Mouse (Mus musculus): ENCODE results near the gene Mrvi1. TPM values are rescaled to one million over a fixed set of nuclear protein-coding genes. Genes with fewer than 3 reads are reported as not detected.
A peak's percentile ranks its signal among the peaks of the same experiment; 100 is the strongest.

The Mrvi1 gene
- polyA plus RNA-seq, 1 experiment = 1.2 TPM

DNA sequence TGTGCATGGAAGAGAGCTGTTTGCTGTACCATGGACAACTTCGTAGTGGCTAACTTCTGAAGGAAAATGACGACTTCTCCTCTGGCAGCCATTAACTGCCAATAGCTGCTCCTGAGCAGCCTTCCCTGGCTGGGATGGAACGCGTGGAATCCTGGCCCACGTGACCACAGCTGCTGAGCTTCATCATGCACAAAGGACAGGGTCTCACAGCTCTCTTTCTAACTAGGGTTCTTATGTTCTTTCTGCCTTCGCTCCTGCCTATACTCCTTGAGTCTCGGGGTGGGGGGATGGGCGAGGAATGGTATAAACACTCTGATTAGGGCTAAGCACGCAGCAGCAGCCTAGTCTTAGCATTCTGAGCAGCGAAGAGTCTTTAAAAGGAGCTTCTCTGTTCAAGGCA lies 117.2 kb downstream of the Mrvi1 start:
- Histone ChIP-seq H3ac (ENCODE audit: control insufficient read depth, insufficient read length) (no peak overlapping the region), H3K4me3 (no peak overlapping the region), H3K4me2 (ENCODE audit: low read depth) (peak overlapping the region; percentile 21), H3K79me2 (ENCODE audit: control insufficient read depth, insufficient read depth) (no peaks in the 10 kb centered on the region), H3K27me3 (ENCODE audit: control insufficient read depth, insufficient read depth, insufficient read length) (no peaks in the 10 kb centered on the region), H3K36me3 (ENCODE audit: control insufficient read depth, insufficient read depth) (no peaks in the 10 kb centered on the region)
- TF ChIP-seq MYOD1 (IDR thresholded peaks at IDR 0.05; ENCODE audit: control insufficient read depth in 1 of 3, insufficient read length in 2 of 3, low read depth in 2 of 3) = peak; percentile 9 to 88 (median 87)
- peak; percentile 82 for TF ChIP-seq USF1 (IDR thresholded peaks at IDR 0.05; ENCODE audit: low read depth)
- no peak for TF ChIP-seq POLR2A (IDR thresholded peaks at IDR 0.05; ENCODE audit: insufficient read length, low read depth)
- TF ChIP-seq SRF (IDR thresholded peaks at IDR 0.05; ENCODE audit: control insufficient read depth, insufficient read length, low read depth) = no peak
- no peak for TF ChIP-seq POLR2AphosphoS2 (IDR thresholded peaks at IDR 0.05; ENCODE audit: insufficient read length, low read depth)

DNA sequence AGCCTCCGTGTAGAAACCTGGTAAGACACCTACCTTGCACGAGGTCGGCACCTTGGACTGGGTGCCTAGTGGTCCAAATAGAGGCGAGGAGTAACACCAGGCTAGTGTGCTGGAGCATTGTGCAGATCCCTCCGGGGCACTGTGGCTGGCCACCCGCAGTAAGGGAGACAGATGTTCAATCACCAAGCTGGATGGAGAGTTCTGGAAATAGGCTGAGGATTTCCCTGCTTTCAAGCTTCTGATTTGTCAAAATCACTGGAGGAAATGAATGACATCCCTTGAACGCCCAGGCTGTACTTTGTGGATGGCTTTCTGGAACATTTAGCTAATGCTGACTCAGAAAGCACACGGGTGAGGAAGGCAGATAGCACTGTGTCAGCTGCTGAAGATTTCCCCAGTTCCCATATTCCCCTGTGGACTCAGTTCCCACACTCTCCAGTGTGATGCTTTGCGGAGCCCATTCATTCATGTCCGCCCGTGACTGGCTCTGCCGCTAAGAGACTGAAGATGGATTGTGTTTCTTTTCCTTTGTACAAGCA lies 119.4 kb downstream of the Mrvi1 start, which contains the start of gene Lyve1:
TSS of gene Lyve1 (minus strand) at position 489 of the 539 bp plus-strand sequence.
- no peak for TF ChIP-seq MAX (IDR thresholded peaks at IDR 0.05; ENCODE audit: low read depth)
- TF ChIP-seq TCF3 (IDR thresholded peaks at IDR 0.05; ENCODE audit: insufficient read length, low read depth) = no peak
- TF ChIP-seq CEBPB (IDR thresholded peaks at IDR 0.05; ENCODE audit: insufficient read depth, poor library complexity, severe bottlenecking) = no peak
- no peak for TF ChIP-seq USF1 (IDR thresholded peaks at IDR 0.05; ENCODE audit: low read depth)
- TF ChIP-seq POLR2A (IDR thresholded peaks at IDR 0.05; ENCODE audit: insufficient read length, low read depth) = no peak
- no peak for TF ChIP-seq REST (IDR thresholded peaks at IDR 0.05; ENCODE audit: insufficient read depth, insufficient read length)
- no peak for TF ChIP-seq POLR2AphosphoS2 (IDR thresholded peaks at IDR 0.05; ENCODE audit: insufficient read length, low read depth)
- TF ChIP-seq MYOG (IDR thresholded peaks at IDR 0.05; ENCODE audit: control insufficient read depth in 1 of 3, insufficient read depth in 1 of 3, insufficient read length in 2 of 3, low read depth in 2 of 3) = no peak
- TF ChIP-seq MYOD1 (IDR thresholded peaks at IDR 0.05; ENCODE audit: control insufficient read depth in 1 of 3, insufficient read length in 2 of 3, low read depth in 2 of 3) = no peak
- TF ChIP-seq TCF12 (IDR thresholded peaks at IDR 0.05; ENCODE audit: insufficient read depth, poor library complexity, severe bottlenecking) = no peak
- TF ChIP-seq SRF (IDR thresholded peaks at IDR 0.05; ENCODE audit: control insufficient read depth, insufficient read length, low read depth) = no peak
- no peak for TF ChIP-seq E2F4 (IDR thresholded peaks at IDR 0.05; ENCODE audit: insufficient read depth)
- H3K4me3 ChIP-seq = no peak within 1 kb of the TSS
- H3ac ChIP-seq (ENCODE audit: control insufficient read depth, insufficient read length) = no peak within 1 kb of the TSS

DNA sequence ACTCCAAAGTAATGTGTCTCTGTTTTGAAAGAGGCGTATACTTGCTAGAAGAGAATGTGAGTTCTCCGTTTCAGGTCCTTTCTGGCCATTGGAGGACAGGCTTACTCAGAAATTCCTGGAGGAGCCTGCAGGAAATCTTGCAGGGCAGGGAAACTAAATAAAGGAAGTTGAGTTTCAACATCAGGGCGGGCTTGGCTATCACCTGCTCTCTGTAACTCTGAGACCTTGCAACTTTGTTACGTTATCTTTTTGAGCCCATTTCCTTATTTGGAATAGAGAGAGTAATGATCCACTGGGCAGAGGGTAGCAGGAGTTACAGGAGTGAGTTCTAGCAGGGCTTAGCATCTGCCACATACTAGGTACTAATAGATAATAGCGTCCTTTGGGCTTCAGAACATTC lies 122.1 kb downstream of the Mrvi1 start:
- H3K79me2 ChIP-seq (ENCODE audit: control insufficient read depth, insufficient read depth) = no peaks in the 10 kb centered on the region
- no peak overlapping the region for H3K4me3 ChIP-seq
- H3K27me3 ChIP-seq (ENCODE audit: control insufficient read depth, insufficient read depth, insufficient read length) = no peaks in the 10 kb centered on the region
- no peak overlapping the region for H3K4me2 ChIP-seq (ENCODE audit: low read depth)
- H3K36me3 ChIP-seq (ENCODE audit: control insufficient read depth, insufficient read depth) = no peaks in the 10 kb centered on the region
- TF ChIP-seq MYOG (IDR thresholded peaks at IDR 0.05; ENCODE audit: control insufficient read depth in 1 of 3, insufficient read depth in 1 of 3, insufficient read length in 2 of 3, low read depth in 2 of 3) (no peak), USF1 (IDR thresholded peaks at IDR 0.05; ENCODE audit: low read depth) (no peak), POLR2AphosphoS2 (IDR thresholded peaks at IDR 0.05; ENCODE audit: insufficient read length, low read depth) (no peak), TCF12 (IDR thresholded peaks at IDR 0.05; ENCODE audit: insufficient read depth, poor library complexity, severe bottlenecking) (no peak), MAX (IDR thresholded peaks at IDR 0.05; ENCODE audit: low read depth) (no peak), TCF3 (IDR thresholded peaks at IDR 0.05; ENCODE audit: insufficient read length, low read depth) (no peak), CEBPB (IDR thresholded peaks at IDR 0.05; ENCODE audit: insufficient read depth, poor library complexity, severe bottlenecking) (no peak), POLR2A (IDR thresholded peaks at IDR 0.05; ENCODE audit: insufficient read length, low read depth) (no peak), REST (IDR thresholded peaks at IDR 0.05; ENCODE audit: insufficient read depth, insufficient read length) (no peak), E2F4 (IDR thresholded peaks at IDR 0.05; ENCODE audit: insufficient read depth) (no peak), MYOD1 (IDR thresholded peaks at IDR 0.05; ENCODE audit: control insufficient read depth in 1 of 3, insufficient read length in 2 of 3, low read depth in 2 of 3) (no peak), SRF (IDR thresholded peaks at IDR 0.05; ENCODE audit: control insufficient read depth, insufficient read length, low read depth) (no peak)
- no peak overlapping the region for H3ac ChIP-seq (ENCODE audit: control insufficient read depth, insufficient read length)

More for the DNA sequence above, 119.4 kb downstream of the Mrvi1 start, which contains the start of gene Lyve1:
- Histone ChIP-seq H3K36me3 (ENCODE audit: control insufficient read depth, insufficient read depth) (no peaks in the 10 kb centered on the region), H3K27me3 (ENCODE audit: control insufficient read depth, insufficient read depth, insufficient read length) (no peaks in the 10 kb centered on the region), H3K79me2 (ENCODE audit: control insufficient read depth, insufficient read depth) (no peaks in the 10 kb centered on the region), H3K4me2 (ENCODE audit: low read depth) (no peak within 1 kb of the TSS)

DNA sequence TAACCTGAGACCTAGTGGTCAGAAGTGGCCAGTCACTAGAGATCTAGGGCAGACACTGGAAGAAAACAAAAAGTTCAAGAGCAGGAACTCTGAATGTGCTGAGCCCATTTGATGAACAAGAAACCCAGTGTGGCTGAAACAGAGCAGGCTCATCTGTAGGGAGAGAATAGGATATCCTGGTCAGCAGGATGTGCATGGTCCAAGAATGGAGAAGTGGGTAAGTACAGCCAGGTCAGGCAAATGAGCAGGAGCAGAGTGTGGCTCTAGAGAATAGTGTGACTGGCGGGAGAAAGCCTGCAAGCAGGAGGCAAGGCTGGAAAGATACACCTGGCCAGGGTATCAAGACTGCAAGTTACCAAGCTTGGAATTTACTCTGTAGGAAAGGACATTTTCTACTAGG lies 126.7 kb downstream of the Mrvi1 start:
- TF ChIP-seq POLR2AphosphoS2 (IDR thresholded peaks at IDR 0.05; ENCODE audit: insufficient read length, low read depth) (no peak), MAX (IDR thresholded peaks at IDR 0.05; ENCODE audit: low read depth) (no peak)
- H3K4me3 ChIP-seq = no peak overlapping the region
- no peaks in the 10 kb centered on the region for H3K36me3 ChIP-seq (ENCODE audit: control insufficient read depth, insufficient read depth)
- H3K4me2 ChIP-seq (ENCODE audit: low read depth) = no peak overlapping the region
- H3K79me2 ChIP-seq (ENCODE audit: control insufficient read depth, insufficient read depth) = no peaks in the 10 kb centered on the region
- no peak overlapping the region for H3ac ChIP-seq (ENCODE audit: control insufficient read depth, insufficient read length)
- no peaks in the 10 kb centered on the region for H3K27me3 ChIP-seq (ENCODE audit: control insufficient read depth, insufficient read depth, insufficient read length)

DNA sequence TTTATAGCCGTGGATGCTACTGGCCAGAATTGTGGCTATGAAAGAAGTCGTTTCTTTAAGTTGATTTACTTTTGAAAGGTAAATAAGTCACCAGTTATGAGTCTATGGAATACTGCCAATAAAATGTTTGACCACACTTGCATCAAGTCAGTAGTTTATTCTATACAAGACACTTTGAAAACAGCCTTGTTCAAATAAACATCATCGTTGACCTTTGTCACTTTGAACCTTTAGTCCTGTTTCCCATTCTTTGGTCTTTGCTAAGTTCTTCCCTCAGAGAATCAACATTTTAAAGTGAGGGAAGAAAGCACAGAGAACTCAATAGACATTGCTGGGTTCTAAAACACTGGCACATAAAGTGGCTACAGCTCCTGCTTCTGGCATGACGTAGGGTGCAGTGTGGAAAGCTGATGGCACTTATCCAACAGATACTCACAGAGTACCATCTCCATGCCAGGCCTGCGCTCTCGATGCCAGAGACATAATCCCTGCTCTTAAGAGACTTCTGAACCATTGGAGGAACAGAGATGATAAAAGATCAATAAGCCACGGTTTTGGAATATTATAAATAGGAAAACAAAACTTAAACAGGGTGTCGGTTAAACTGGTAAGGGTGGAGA lies 127.2 kb downstream of the Mrvi1 start:
- Histone ChIP-seq H3K4me3 (no peak overlapping the region), H3K27me3 (ENCODE audit: control insufficient read depth, insufficient read depth, insufficient read length) (peaks cover 2% of the 10 kb centered on the region), H3K79me2 (ENCODE audit: control insufficient read depth, insufficient read depth) (no peaks in the 10 kb centered on the region), H3ac (ENCODE audit: control insufficient read depth, insufficient read length) (no peak overlapping the region), H3K36me3 (ENCODE audit: control insufficient read depth, insufficient read depth) (no peaks in the 10 kb centered on the region), H3K4me2 (ENCODE audit: low read depth) (no peak overlapping the region)
- TF ChIP-seq TCF3 (IDR thresholded peaks at IDR 0.05; ENCODE audit: insufficient read length, low read depth) (no peak), USF1 (IDR thresholded peaks at IDR 0.05; ENCODE audit: low read depth) (no peak), MYOD1 (IDR thresholded peaks at IDR 0.05; ENCODE audit: control insufficient read depth in 1 of 3, insufficient read length in 2 of 3, low read depth in 2 of 3) (no peak), POLR2A (IDR thresholded peaks at IDR 0.05; ENCODE audit: insufficient read length, low read depth) (no peak), SRF (IDR thresholded peaks at IDR 0.05; ENCODE audit: control insufficient read depth, insufficient read length, low read depth) (no peak), CEBPB (IDR thresholded peaks at IDR 0.05; ENCODE audit: insufficient read depth, poor library complexity, severe bottlenecking) (no peak), POLR2AphosphoS2 (IDR thresholded peaks at IDR 0.05; ENCODE audit: insufficient read length, low read depth) (no peak), TCF12 (IDR thresholded peaks at IDR 0.05; ENCODE audit: insufficient read depth, poor library complexity, severe bottlenecking) (no peak), REST (IDR thresholded peaks at IDR 0.05; ENCODE audit: insufficient read depth, insufficient read length) (no peak), MAX (IDR thresholded peaks at IDR 0.05; ENCODE audit: low read depth) (no peak), MYOG (IDR thresholded peaks at IDR 0.05; ENCODE audit: control insufficient read depth in 1 of 3, insufficient read depth in 1 of 3, insufficient read length in 2 of 3, low read depth in 2 of 3) (no peak), E2F4 (IDR thresholded peaks at IDR 0.05; ENCODE audit: insufficient read depth) (no peak)
